Mouse (Mus musculus): Measurements from ENCODE around the gene Mpz.

The Mpz gene

DNA sequence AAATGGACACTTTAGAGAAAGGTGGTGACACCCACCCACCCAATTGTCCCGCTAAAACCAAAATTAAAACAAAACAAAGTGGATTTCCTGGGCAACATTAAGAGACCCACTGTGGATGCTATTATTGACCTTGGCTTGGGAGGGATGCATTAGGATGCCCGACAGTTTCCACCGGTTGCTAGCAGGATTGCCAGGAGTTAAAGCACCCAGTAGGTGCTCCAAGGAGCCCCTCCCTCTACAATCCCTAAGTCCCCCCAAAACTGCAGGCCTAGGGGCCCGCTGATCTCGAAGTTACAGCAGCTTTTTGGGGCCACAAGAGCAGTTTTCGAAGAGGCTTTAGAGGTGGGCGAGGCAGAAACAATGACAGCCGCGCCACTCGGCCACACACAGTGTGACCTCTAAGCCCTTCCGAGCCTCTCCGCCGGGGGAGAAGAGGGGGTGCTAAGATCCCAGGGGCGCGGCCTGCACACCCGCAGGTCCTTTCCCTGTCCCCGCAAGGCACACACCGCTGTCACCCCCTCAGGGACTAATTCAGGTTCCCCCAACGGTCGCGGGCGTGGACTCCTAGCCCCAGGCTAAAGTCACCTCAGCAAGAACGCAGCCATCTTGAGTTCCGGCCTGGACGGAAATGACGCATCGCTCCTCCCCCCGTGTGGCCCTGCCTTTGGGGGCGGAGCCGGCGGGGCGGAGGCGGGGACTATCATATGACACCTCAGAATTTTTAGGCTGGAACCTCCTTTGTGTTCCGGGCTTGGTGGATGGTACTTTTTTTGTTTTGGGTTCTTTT lies at the start of gene Mpz, which contains the start of gene Sdhc:
TSS of gene Mpz (plus strand) at position 738 of the 787 bp plus-strand sequence.
TSS of gene Sdhc (minus strand) at position 630 of the 787 bp plus-strand sequence.
- DNase-seq (ENCODE audit: low spot score in 2 of 2), result peak; percentile 91

DNA sequence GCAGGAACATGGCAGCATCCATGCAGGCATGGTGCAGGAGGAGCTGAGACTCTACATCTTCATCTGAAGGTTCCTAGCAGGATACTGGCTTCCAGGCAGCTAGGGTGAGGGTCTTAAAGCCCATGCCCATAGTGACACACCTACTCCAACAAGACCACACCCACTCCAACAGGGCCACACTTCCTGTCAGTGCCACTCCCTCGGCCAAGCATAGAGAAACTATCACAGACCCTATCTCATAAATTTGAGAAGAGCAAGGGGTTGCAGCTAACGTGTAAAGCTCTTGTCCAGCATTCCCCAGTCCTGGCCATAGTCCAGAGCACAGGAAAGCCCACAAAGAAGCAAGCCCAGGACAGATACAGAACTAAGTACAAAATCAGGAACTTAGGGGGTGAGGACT lies 49.5 kb upstream of the Mpz start:
- no peak for DNase-seq (ENCODE audit: low spot score in 2 of 2)

DNA sequence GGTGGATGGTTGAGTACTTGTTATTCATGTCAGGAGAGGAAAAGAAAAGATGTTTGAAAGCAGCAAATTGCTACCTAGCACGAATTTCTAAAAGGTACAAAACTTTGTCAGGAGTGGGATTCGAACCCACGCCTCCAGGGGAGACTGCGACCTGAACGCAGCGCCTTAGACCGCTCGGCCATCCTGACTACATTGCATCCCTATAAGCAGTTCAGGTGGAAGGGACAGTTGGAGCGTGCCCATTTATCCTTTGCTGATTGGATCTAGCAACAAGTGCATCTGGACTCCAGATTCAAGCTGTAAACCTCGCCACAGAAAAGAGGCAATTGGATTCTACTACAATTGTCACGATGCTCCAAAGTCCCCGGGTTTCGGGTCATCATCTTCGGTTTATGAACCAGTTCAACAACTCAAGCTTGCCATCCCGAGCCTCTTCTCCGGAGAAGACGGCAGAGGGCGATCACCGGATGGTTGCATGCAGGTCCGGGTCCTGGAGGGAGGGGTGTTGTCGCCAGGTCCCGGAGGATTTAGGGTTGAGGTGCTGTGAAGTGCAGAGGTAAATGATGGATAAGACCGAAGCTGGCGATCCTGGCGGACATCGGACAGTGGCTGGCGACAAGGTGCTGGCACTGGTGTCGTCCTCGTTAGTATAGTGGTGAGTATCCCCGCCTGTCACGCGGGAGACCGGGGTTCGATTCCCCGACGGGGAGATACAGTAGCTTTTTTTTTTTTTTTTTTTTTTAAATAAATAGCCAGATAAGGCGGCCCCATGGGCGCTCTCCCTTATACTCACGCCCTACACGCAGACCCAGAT lies 48.6 kb upstream of the Mpz start:
- DNase-seq (ENCODE audit: low spot score in 2 of 2), result peak; percentile 96

DNA sequence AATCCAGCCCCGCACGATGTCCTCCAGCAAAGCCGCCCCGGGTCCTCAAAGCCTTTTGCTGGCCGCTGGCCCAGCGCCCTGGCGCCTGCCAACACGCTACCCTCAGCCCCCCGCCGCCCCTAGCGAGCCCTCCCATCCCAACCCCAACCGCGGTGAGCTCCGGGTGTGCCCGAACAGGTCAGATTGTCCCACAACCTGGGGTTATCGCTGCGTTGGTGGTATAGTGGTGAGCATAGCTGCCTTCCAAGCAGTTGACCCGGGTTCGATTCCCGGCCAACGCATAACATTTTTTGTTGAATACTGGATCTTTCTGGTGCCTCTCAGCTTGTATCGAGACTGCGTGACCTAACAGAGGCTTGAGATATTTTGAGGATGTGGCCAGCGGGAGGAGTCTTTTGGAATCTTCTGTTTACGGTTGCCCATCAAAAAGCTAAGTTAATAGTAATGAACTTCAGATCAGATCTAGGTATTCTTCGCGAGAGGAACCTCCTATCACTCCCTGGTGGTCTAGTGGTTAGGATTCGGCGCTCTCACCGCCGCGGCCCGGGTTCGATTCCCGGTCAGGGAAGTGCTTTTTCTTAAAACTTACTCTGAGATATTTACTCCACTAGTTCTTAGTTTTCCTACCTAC lies 47.8 kb upstream of the Mpz start:
- peak; percentile 89 to 92 for DNase-seq (ENCODE audit: low spot score in 2 of 2)

DNA sequence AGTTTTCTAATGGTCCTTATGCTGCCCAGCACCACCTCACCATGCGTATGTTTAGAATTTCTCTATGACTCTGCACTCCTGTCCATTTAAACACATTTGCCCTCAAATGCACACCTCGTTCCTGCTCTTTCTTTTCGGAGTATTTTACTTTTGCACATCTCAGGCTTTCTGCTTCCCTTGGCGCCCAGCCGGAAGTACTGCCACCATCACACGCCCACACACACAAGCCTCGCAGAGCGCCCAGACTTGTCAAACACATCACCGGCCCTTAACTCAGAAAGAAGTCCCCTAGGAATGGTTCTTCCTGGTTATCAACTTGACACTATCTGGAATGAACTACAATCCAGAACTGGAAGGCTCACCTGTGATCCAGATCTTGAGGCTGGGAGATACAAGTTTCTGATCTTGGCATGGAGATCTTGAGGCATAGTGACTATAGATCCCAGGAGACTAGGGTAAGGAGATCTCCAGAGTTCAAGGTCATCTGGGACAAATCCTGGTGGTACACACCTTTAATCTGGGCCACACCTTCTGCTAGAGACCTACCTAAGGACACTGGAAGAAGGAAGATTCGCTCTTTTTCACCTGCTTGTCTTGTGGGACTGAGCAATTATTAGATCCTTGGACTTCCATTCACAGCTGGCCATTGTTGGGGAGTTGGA lies 47.2 kb upstream of the Mpz start:
- no peak for DNase-seq (ENCODE audit: low spot score in 2 of 2)

DNA sequence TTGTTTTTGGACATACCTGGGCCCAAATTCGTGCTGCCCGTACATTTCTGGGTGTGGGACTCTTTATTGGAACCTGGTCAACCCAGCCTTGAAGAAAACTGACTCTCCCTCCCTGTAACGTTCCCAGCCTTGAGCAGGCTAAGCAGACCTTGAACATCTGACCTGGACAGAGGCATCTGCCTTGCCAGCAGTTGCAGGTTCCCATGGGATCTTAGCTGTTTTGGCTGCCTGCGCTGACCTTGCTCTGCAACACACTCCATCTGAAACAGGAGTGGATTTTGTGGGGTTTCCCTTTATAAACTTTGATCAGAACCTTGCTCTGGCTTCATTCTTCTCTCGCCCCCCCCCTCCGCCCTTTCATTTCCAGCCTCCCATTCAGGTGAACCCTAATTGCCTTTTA lies 45.3 kb upstream of the Mpz start:
- DNase-seq (ENCODE audit: low spot score in 2 of 2), result no peak

DNA sequence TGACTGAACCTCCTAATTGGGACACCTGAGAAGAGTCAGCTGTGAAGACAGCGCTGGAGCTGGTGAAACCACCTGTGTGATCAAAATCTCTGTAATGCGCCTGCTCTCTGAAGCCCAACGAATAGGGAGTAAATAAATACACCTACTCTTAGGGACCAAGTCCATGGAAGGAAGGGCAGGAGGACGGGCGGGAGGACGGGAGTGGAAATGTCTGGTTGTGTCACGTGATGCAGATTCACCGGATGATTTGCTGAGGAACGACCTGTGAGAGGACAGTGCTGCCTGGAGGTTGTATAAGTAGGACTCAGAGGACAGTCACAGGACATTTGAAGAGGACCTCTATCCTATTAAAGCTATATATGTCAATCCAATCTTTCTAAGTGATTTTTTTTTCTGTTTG lies 40.9 kb upstream of the Mpz start:
- no peak for DNase-seq (ENCODE audit: low spot score in 2 of 2)

DNA sequence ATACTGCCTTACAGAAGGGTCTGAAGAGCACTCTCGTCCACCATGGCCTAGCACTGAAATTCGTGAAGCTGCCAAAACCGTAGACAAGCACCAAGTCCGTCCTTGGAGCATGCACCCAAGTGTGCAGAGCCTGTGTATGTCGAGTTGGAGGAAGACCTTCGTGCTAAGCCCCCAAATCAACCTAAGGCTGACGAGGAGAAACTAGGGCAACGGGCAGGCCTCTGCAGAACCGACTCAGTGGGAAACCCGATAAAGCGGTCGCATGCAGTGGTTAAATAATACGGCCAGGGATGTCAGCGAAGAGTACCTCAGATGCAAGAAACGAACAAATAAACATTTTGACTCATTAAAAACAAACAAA lies 39.9 kb upstream of the Mpz start:
- no peak for DNase-seq (ENCODE audit: low spot score in 2 of 2)

DNA sequence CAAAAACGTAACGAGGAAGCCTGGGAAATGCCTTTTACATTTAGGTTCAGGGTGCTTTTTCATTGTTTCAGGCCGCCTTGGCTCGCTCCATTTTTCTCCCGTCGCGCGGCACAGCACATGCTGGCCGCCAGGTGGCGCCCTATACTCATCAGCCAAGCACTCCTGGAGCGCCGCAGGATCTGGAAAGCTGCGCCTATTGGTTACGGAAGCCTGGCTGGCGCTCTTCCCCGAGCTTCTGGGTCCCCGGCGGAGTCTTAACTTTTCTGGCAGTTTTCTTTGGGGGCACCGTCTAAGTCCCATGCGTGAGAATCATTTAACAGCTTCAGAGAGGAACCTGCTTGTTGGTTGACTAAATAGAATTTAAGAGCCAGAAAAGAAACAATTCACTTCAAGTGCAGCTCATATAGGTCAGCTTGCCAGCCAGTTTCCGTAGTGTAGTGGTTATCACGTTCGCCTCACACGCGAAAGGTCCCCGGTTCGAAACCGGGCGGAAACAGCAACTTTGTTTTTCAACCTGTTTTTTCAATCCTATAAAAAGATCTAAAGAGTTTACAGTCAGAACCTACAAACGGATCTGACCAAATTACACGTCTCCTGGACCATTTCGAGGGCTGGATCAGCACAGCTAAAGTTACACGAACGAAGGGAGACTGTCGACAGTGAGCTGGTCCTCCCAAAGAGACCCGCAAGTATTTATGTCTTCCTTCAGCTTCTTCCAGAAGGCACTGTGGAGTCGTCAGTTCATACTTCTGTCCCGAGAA lies 39.3 kb upstream of the Mpz start:
- DNase-seq (ENCODE audit: low spot score in 2 of 2), result peak; percentile 95 to 96

DNA sequence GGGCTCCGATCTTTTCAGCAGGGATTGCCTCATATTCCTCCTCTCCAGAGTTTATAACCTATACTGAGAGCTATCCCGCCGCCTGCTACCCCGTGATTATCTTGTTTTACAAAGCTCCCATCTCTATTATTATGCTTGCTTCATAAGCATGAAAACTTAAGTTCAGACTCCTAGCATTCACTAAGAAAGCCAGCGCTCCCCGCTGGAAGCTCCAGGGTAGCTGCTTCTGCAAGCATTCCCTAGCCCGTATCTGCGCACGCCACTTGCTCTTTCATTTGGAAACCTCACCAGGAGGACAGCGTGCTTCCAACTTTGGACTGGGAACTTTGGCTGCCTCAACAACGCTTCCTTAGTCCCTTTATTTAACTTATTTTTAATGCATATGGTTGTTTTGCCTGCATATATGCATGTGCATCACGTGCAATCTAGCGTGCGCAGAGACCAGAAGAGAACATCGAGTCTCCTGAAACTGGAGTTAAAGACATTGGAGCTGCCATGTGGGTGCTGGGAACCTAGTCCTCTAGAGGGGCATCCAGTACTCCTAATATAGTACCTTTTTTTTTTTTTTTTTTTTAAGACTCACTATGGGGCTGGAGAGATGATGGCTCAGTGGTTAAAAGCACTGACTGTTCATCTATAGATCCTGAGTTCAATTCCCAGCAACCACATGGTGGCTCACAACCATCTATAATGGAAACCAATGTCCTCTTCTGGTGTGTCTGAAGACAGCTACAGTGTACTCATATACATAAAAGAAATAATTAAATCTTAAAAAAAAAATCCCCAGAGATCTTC lies 38.5 kb upstream of the Mpz start:
- DNase-seq (ENCODE audit: low spot score in 2 of 2), result peak; percentile 28 to 34

DNA sequence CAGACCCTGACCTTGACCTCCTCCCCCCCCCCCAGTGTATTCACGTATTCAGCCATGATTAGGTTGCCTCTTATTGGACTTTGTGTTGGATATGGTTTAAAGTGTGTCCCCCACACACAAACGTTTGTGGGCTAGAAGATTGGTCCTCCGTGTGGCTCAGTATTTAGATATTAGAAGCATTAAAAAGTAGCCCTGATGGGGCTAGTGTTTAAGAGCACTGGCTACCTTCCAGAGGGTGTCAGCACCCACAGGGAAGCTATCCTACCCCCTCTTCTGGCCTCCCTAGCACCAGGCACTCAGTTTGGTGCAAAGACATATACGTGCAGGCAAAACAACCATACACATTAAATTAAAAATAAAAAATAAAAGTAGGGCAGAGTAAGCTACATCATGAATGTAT lies 37.5 kb upstream of the Mpz start:
- DNase-seq (ENCODE audit: low spot score in 2 of 2), result no peak

DNA sequence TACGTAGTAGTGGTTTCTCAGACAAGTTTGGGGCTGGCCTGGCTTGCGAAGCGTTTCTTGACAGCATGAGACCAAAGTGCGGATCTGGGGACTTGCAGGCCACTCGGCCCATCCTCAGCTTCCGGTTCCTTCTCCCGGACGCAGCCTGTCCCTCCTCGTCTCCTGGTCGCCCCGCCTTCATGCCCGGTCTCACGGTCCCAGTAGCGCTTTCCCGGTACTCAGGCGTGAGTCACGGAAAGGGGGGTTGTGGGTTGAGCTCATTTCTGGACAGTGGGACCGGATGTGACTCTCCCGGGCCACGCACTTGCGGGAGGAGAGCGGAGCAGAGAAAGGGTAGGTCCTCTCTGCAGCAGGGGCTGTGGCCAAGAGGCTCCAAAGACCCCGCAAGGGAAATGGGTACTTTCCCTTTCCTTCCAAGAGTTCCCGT lies 36.6 kb upstream of the Mpz start, which contains the start of gene Cfap126:
TSS of gene Cfap126 (plus strand) at position 46 of the 427 bp plus-strand sequence.
- DNase-seq (ENCODE audit: low spot score in 2 of 2), result peak in 1 of 2 experiments; percentile 25

DNA sequence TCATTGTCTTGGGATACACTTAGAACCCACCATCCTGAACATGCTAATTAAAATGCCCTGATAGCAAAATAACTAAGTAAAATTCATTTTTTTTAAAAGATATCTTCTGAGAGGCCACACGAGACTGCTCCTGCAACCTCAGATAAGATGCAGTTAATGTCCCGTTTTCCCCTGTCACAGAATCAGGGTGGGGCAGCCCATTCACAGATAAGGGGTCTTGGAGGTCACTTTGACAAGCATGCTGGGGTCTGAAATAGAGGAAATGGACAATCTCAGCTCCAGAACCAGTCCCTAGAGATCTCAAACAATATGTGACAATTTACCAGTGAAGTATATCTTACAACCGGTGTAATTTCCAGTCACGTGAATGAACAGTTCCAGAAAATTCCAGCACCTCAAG lies 34.2 kb upstream of the Mpz start:
- DNase-seq (ENCODE audit: low spot score in 2 of 2), result no peak

DNA sequence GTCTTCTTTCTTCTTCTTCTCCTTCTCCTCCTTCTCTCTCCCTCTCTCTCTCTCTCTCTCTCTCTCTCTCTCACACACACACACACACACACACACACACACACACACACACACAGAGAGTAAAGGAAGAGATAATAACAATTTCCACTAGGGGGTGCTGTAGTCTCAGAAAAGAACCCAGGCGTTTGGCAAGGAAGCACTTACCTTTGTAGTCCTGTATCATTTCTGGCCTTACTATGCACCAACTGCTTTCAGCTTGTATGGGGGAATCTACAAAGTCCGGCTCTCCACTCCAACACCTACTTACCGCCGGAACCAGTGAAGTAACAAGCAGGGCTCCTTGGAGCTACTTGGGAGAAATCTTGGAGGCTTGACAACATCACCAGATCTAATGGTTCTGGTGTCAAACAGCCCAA lies 32.2 kb upstream of the Mpz start:
- DNase-seq (ENCODE audit: low spot score in 2 of 2), result peak in 1 of 2 experiments; percentile 24

DNA sequence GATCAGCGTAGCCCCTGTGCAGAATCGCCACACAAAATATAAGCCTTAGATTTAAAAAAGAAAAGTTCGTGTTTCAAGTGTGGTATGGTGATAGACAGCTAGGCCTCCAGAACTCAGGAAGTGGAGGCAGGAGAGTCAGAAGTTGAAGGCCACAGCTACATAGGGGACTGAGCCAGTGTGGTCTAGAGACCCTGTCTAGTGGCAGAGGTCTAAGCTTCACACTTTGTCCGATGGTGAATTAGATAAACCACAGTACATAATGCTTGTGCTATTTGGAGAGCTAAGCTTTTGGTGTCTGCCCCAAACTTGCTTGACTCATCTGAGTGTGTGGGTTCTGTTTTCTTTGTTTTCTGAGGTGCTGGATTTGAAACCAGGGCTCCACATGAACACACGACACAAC lies 31.5 kb upstream of the Mpz start:
- DNase-seq (ENCODE audit: low spot score in 2 of 2), result no peak

DNA sequence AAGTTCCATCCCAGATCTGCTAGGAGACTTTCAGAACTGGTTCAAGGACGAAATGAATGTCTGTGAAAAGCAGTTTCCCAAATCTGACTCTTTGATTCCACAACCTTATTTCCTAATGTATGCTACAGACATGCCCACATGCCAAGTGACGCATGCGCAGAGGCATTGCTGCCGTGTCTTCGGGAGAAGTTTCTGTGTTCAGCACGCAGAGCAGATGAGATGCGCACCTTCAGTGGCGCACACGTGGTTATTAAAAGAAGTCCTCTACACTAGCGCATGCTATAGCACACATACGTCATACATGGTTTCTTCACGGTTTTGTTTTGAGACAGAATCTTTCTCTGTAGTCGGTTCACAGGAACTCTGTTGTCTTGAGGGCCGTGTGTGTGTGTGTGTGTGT lies 31.1 kb upstream of the Mpz start:
- no peak for DNase-seq (ENCODE audit: low spot score in 2 of 2)

DNA sequence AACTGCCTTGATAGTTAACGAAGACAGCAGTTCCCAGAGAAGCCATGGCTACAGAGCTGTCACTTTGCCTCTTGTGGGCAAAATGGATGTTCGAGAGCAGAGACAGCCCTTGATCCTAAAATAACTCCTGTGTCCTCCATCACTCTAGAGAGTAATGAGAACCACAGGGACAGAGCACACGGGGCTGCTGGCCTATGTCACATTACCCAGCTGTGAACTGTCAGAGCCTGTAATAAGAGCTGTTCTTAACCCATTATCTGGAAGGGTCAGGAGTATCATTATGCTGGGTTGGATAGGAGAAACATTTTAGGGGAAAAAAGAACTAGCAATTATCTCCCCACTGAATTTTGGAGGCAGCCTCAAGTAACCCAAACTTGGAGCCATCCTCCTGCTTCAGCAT lies 29.6 kb upstream of the Mpz start:
- DNase-seq (ENCODE audit: low spot score in 2 of 2), result no peak

DNA sequence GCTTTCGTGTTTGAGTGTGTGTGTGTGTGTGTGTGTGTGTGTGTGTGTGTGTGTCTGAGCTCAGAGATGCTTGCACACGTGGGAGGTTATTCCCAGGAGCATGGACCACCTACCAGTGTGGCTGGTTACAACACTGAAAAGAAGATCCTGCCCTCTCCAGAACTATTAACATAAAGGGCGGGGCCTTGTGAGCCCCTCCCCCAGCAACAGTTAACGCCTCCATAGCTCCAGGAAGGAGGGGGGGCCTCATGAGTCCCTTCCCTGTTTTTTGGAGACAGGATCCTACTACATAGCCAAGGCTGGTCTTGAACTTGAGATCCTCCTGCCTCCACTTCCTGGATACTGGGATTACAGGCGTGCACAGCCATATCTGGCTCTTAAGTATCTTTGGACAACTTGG lies 28.7 kb upstream of the Mpz start:
- no peak for DNase-seq (ENCODE audit: low spot score in 2 of 2)

DNA sequence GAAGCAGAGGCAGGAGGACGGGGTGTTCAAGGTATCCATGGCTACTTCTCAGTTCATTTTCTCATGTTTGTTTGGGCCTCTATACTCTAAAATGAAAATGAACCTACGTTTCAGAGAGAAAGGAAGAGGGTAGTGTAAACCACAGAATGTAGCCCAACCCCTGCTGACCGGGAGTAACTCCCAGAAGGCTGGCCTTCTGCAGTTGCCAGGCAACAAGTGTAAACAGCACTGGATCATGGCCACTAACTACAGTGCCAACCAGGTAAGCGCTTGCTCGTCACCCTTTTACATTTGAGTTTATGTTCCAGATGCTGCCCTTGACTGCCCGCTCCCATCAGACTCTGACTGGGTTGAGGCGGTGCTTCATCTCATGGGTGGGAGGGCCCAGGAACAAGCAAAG lies 27.6 kb upstream of the Mpz start:
- DNase-seq (ENCODE audit: low spot score in 2 of 2), result no peak

DNA sequence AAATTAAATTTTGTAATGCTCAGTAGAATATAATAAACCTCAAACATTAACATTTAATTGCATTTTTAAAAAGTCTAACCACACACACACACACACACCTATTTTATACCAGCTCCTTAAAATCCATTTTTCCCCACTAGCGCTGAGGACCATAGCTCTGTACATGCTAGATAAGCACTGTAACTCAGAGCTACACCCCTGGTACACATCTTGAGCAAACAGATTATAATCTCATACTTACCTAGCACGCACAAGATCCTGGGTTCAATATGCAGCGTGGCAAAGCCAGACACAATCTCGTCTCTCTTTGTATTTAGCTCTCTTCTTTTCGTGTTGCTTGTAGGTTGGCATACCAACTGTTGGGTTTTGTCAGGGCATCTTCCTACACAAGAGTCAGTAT lies 26.1 kb upstream of the Mpz start:
- no peak for DNase-seq (ENCODE audit: low spot score in 2 of 2)
